23 mouse cellular contexts compared by ENCODE assay signal in genomic region chr1:132781607-132782445, GRCm38 (mm10). TPM values are rescaled to one million over a fixed set of nuclear protein-coding genes. Genes with fewer than 3 reads are reported as not detected.
DNase-seq lines count a peak whose midpoint lies in the region; ATAC-seq lines count a peak whose summit lies in the region.
"Had no signal": no experiment of that assay in that cellular context is flagged by ENCODE, and none has a peak within 500 bp of the region (broad histone marks: within the 10 kb centered on the region; RNA-seq: fewer than 3 reads in every experiment).

No protein-coding gene starts in this region.

- no peak overlapping the region for H3K4me3 ChIP-seq in forebrain, embryonic 12.5 days (replicated peaks)
- no peak overlapping the region for H3K4me3 ChIP-seq in forebrain, embryonic 10.5 days
- H3K4me3 ChIP-seq in midbrain, embryonic 12.5 days, result no peak overlapping the region
- H3K4me3 ChIP-seq in midbrain, embryonic 10.5 days, result no peak overlapping the region
- H3K4me3 ChIP-seq in hindbrain, embryonic 16.5 days (ENCODE audit: low read length), result no peak overlapping the region
- no peak overlapping the region for H3K4me3 ChIP-seq in neural tube, embryonic 14.5 days (ENCODE audit: low read depth, low read length)
- H3K4me3 ChIP-seq: embryonic facial prominence, embryonic 15.5 days; gastrocnemius, adult 2 months; heart, embryonic 15.5 days; limb, embryonic 12.5 days; liver, embryonic 12.5 days had no signal

- no peaks in the 10 kb centered on the region for H3K9me3 ChIP-seq in forebrain, embryonic 12.5 days
- no peaks in the 10 kb centered on the region for H3K9me3 ChIP-seq in forebrain, embryonic 10.5 days
- no peaks in the 10 kb centered on the region for H3K9me3 ChIP-seq in midbrain, embryonic 12.5 days
- H3K9me3 ChIP-seq in midbrain, embryonic 10.5 days (replicated peaks), result no peaks in the 10 kb centered on the region
- no peaks in the 10 kb centered on the region for H3K9me3 ChIP-seq in hindbrain, embryonic 16.5 days (ENCODE audit: control insufficient read depth, low read length)
- no peaks in the 10 kb centered on the region for H3K9me3 ChIP-seq in neural tube, embryonic 14.5 days (ENCODE audit: control insufficient read depth, low read length)
- H3K9me3 ChIP-seq: embryonic facial prominence, embryonic 15.5 days; heart, embryonic 15.5 days; limb, embryonic 12.5 days; liver, embryonic 12.5 days had no signal

- H3K27ac ChIP-seq in forebrain, embryonic 12.5 days, result peak overlapping the region; percentile 56; the same call in 1 of the 2 replicates
- no peak overlapping the region for H3K27ac ChIP-seq in forebrain, embryonic 10.5 days
- H3K27ac ChIP-seq in midbrain, embryonic 12.5 days (replicated peaks), result 0 out of 2 replicates have a peak overlapping the region, but pooled peaks have one; percentile 15
- no peak overlapping the region for H3K27ac ChIP-seq in midbrain, embryonic 10.5 days (replicated peaks)
- H3K27ac ChIP-seq in hindbrain, embryonic 16.5 days (ENCODE audit: low read depth, low read length), result no peak overlapping the region
- no peak overlapping the region for H3K27ac ChIP-seq in neural tube, embryonic 14.5 days (ENCODE audit: low read depth, low read length)
- H3K27ac ChIP-seq: embryonic facial prominence, embryonic 15.5 days; gastrocnemius, adult 2 months; heart, embryonic 15.5 days; limb, embryonic 12.5 days; liver, embryonic 12.5 days had no signal

- no peak overlapping the region for H3K9ac ChIP-seq in forebrain, embryonic 12.5 days
- no peak overlapping the region for H3K9ac ChIP-seq in midbrain, embryonic 12.5 days (replicated peaks)
- H3K9ac ChIP-seq in hindbrain, embryonic 16.5 days (ENCODE audit: low read depth, low read length), result no peak overlapping the region
- no peak overlapping the region for H3K9ac ChIP-seq in neural tube, embryonic 14.5 days (replicated peaks; ENCODE audit: low read depth, low read length)
- H3K9ac ChIP-seq: embryonic facial prominence, embryonic 15.5 days; heart, embryonic 15.5 days; limb, embryonic 12.5 days; liver, embryonic 12.5 days; lung, embryonic 14.5 days had no signal

- no peaks in the 10 kb centered on the region for H3K27me3 ChIP-seq in forebrain, embryonic 12.5 days
- H3K27me3 ChIP-seq in forebrain, embryonic 10.5 days (ENCODE audit: poor library complexity, severe bottlenecking), result no peaks in the 10 kb centered on the region
- no peaks in the 10 kb centered on the region for H3K27me3 ChIP-seq in midbrain, embryonic 12.5 days
- no peaks in the 10 kb centered on the region; the same call in 1 of the 2 replicates for H3K27me3 ChIP-seq in midbrain, embryonic 10.5 days (ENCODE audit: low read depth, poor library complexity, severe bottlenecking)
- H3K27me3 ChIP-seq in hindbrain, embryonic 16.5 days (replicated peaks; ENCODE audit: control insufficient read depth, insufficient read depth, low read length), result no peaks in the 10 kb centered on the region
- no peaks in the 10 kb centered on the region for H3K27me3 ChIP-seq in neural tube, embryonic 14.5 days (ENCODE audit: control insufficient read depth, insufficient read depth, low read length)
- H3K27me3 ChIP-seq: embryonic facial prominence, embryonic 15.5 days; heart, embryonic 15.5 days; liver, embryonic 12.5 days had no signal

- ATAC-seq in forebrain, embryonic 12.5 days (ENCODE audit: low FRiP score), result 0 out of 2 replicates have a peak, but pooled peaks have one; percentile 41
- ATAC-seq in midbrain, embryonic 12.5 days (ENCODE audit: low FRiP score, low read depth), result no peak
- ATAC-seq in hindbrain, embryonic 16.5 days, result peak; percentile 70
- 0 out of 2 replicates have a peak, but pooled peaks have one; percentile 38 for ATAC-seq in neural tube, embryonic 14.5 days (ENCODE audit: low read depth)
- no peak for ATAC-seq in cerebellum, adult (ENCODE audit: insufficient number of reproducible peaks, low FRiP score, low TSS enrichment)
- ATAC-seq: activated CD4-positive, CD25-positive, alpha-beta regulatory T cell, adult 4 months; liver, embryonic 12.5 days; Patski had no signal

- no peak overlapping the region for H3K4me2 ChIP-seq in forebrain, embryonic 12.5 days
- H3K4me2 ChIP-seq in midbrain, embryonic 12.5 days (replicated peaks), result no peak overlapping the region
- no peak overlapping the region for H3K4me2 ChIP-seq in hindbrain, embryonic 16.5 days (ENCODE audit: low read length)
- H3K4me2 ChIP-seq in neural tube, embryonic 14.5 days (ENCODE audit: low read depth, low read length), result no peak overlapping the region
- H3K4me2 ChIP-seq: embryonic facial prominence, embryonic 15.5 days; heart, embryonic 15.5 days; limb, embryonic 12.5 days; liver, embryonic 12.5 days; lung, embryonic 14.5 days had no signal

- DNase-seq in forebrain, embryonic 10.5 days (ENCODE audit: extremely low spot score, low spot score), result no peak
- no peak for DNase-seq in midbrain, embryonic 10.5 days (ENCODE audit: low spot score)
- DNase-seq in left cerebral cortex, adult 9 months (ENCODE audit: low spot score in 2 of 2), result no peak
- DNase-seq: adrenal gland, postnatal 25 days; cerebellum, adult 2 months; cerebellum, postnatal 36 days; gastrocnemius, adult 2 months; heart, adult 18-20 months; lung, embryonic 14.5 days; lung, postnatal 36 days; right cerebral cortex, adult 18-20 months; thymus, postnatal 4 days had no signal

- 67% methylated on average over 13 of the region's 13 CpGs for WGBS in forebrain, embryonic 12.5 days
- WGBS in forebrain, embryonic 10.5 days, result 75% methylated on average over 13 of the region's 13 CpGs
- 66% methylated on average over 13 of the region's 13 CpGs for WGBS in midbrain, embryonic 12.5 days
- WGBS in midbrain, embryonic 10.5 days, result 75% methylated on average over 13 of the region's 13 CpGs
- WGBS in hindbrain, embryonic 16.5 days, result 48% methylated on average over 13 of the region's 13 CpGs
- WGBS in neural tube, embryonic 14.5 days, result 60% methylated on average over 13 of the region's 13 CpGs

- 0 out of 2 replicates have a peak, but pooled peaks cover under 1% of the 10 kb centered on the region for H3K4me1 ChIP-seq in forebrain, embryonic 12.5 days
- peaks cover 2% of the 10 kb centered on the region; the same call in 1 of the 2 replicates for H3K4me1 ChIP-seq in forebrain, embryonic 10.5 days
- H3K4me1 ChIP-seq in midbrain, embryonic 12.5 days, result no peaks in the 10 kb centered on the region
- H3K4me1 ChIP-seq in midbrain, embryonic 10.5 days, result no peaks in the 10 kb centered on the region
- peaks cover under 1% of the 10 kb centered on the region; the same call in 1 of the 2 replicates for H3K4me1 ChIP-seq in hindbrain, embryonic 16.5 days (ENCODE audit: control insufficient read depth, insufficient read depth, low read depth, low read length)
- H3K4me1 ChIP-seq in neural tube, embryonic 14.5 days (ENCODE audit: control insufficient read depth, insufficient read depth, low read length), result peaks cover under 1% of the 10 kb centered on the region; the same call in 1 of the 2 replicates
- H3K4me1 ChIP-seq: embryonic facial prominence, embryonic 15.5 days; heart, embryonic 15.5 days; liver, embryonic 12.5 days had no signal

- no peaks in the 10 kb centered on the region for H3K36me3 ChIP-seq in forebrain, embryonic 12.5 days (replicated peaks)
- no peaks in the 10 kb centered on the region for H3K36me3 ChIP-seq in forebrain, embryonic 10.5 days (replicated peaks)
- no peaks in the 10 kb centered on the region for H3K36me3 ChIP-seq in midbrain, embryonic 12.5 days
- H3K36me3 ChIP-seq in midbrain, embryonic 10.5 days, result no peaks in the 10 kb centered on the region
- no peaks in the 10 kb centered on the region for H3K36me3 ChIP-seq in hindbrain, embryonic 16.5 days (ENCODE audit: control insufficient read depth, insufficient read depth, low read length)
- H3K36me3 ChIP-seq in neural tube, embryonic 14.5 days (ENCODE audit: control insufficient read depth, insufficient read depth, low read length), result no peaks in the 10 kb centered on the region
- H3K36me3 ChIP-seq: embryonic facial prominence, embryonic 15.5 days; heart, embryonic 15.5 days; limb, embryonic 12.5 days; liver, embryonic 12.5 days had no signal

RNA-seq across cellular contexts. Expression of gene Nfasc, which starts 40.2 kb away (rescaled TPM):
- polyA plus RNA-seq in forebrain, embryonic 12.5 days (2016; fragmentation: Nextera tagmentation; extraction: Ambion mirVana), result 31.9 and 35.5 TPM in 2 replicates
- polyA plus RNA-seq in forebrain, embryonic 10.5 days (2016; fragmentation: Nextera tagmentation; extraction: Ambion mirVana), result 7.0 and 9.6 TPM in 2 replicates
- polyA plus RNA-seq in midbrain, embryonic 12.5 days (2016; fragmentation: Nextera tagmentation; extraction: Ambion mirVana), result 32.8 and 40.8 TPM in 2 replicates
- 14.5 and 19.7 TPM in 2 replicates for polyA plus RNA-seq in midbrain, embryonic 10.5 days (2016; fragmentation: Nextera tagmentation; extraction: Ambion mirVana)
- 36.1 and 40.0 TPM in 2 replicates for polyA plus RNA-seq in hindbrain, embryonic 16.5 days (2015; fragmentation: Nextera tagmentation; extraction: Ambion mirVana)
- 40.1 and 44.8 TPM in 2 replicates for polyA plus RNA-seq in neural tube, embryonic 14.5 days (2014; fragmentation: Nextera tagmentation; extraction: Ambion mirVana)
- polyA plus RNA-seq: activated CD4-positive, CD25-positive, alpha-beta regulatory T cell, adult 4 months; Patski had no signal

Comparison
In these comparisons a context has a peak if more than half of its experiments do, and no peak if none do; other contexts are left out.
1. H3K27ac ChIP-seq: peak in forebrain, embryonic 12.5 days (single experiment) and midbrain, embryonic 12.5 days (single experiment); none in forebrain, embryonic 10.5 days (single experiment), midbrain, embryonic 10.5 days (single experiment), hindbrain, embryonic 16.5 days (single experiment) and neural tube, embryonic 14.5 days (single experiment).
2. ATAC-seq: peak in forebrain, embryonic 12.5 days (single experiment), hindbrain, embryonic 16.5 days (single experiment) and neural tube, embryonic 14.5 days (single experiment); none in midbrain, embryonic 12.5 days (single experiment) and cerebellum, adult (single experiment).